Mouse (Mus musculus) colon, adult 2 months (tissue): Measurements from ENCODE around the gene Efcab7. TPM values are rescaled to one million over a fixed set of nuclear protein-coding genes. Genes with fewer than 3 reads are reported as not detected.

Experiments used
- polyA plus RNA-seq: library from polyadenylated mRNA; depleted of rRNA; stranded (reverse); fragments of >200 nt; gene quantifications from 2 replicates; pipeline ENCODE4 v1.2.3, GENCODE M21; 2012; rRNA removed

Gene Efcab7
- polyA plus RNA-seq, result 0.53 and 1.1 TPM in 2 replicates

GRCm38 (mm10) chr4:99829094-99830073 lies at the start of gene Efcab7:
TSS of gene Efcab7 (plus strand) at chr4:99829198.

GRCm38 (mm10) chr4:99929149-99929612 lies 100.2 kb downstream of the Efcab7 start, which contains the start of gene Pgm1:
TSS of gene Pgm1 (plus strand) at chr4:99929414.

DNA sequence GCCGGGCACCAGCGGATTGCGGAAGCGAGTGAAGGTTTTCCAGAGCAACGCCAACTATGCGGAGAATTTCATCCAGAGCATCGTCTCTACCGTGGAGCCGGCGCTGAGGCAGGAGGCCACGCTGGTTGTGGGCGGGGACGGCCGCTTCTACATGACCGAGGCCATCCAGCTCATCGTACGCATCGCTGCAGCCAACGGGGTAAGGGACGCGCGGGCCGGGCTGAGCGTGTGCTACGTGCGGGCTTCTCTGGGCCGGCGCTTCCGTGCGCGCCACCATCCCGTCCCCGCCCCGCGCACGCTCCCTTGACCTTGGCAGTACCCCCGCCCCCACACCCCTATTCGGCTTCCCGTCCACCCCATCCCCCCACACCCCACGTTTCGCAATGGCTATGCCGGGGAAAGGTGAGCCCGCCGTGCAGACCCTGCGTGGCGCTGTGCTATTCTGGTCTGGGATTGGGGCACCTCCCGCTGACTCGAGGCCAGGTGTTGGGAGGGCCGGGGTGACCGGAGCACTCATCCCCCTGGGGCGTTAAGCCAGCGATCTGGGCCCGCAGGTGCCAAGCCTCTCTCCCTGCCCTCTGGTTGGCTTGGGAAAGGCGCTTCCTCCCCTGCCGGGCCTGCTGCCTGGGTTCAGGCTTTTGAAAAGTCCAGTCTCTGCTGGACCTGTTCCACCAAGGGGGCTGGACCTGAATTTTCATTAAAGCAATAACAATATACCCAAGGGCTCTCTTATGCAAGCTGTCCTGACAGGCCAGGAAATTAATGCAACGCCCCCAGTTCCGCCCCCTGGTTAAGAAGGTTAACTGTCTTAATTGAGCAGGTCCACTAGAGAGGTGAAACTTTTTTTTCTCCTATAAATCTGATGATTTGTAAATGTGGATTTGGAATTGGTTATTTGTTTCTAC lies 100.9 kb downstream of the Efcab7 start, which contains the start of gene Itgb3bp:
TSS of gene Itgb3bp (minus strand) at position 201 of the 905 bp plus-strand sequence.

Other genes with a start within 250 kb of the Efcab7 start
- 4.5 and 4.9 TPM in 2 replicates for gene Foxd3, start 172.9 kb upstream of the Efcab7 start, polyA plus RNA-seq
- 2.0 and 3.2 TPM in 2 replicates for gene Alg6, start 113.5 kb upstream of the Efcab7 start, polyA plus RNA-seq
- gene Pgm1, start 100.2 kb downstream of the Efcab7 start, polyA plus RNA-seq, result 38.5 and 41.0 TPM in 2 replicates
- gene Itgb3bp, start 100.6 kb downstream of the Efcab7 start, polyA plus RNA-seq, result 0.15 and 0.30 TPM in 2 replicates